Mouse (Mus musculus): ENCODE measurements around the gene Efna2. TPM values are rescaled to one million over a fixed set of nuclear protein-coding genes. Genes with fewer than 3 reads are reported as not detected.

The Efna2 gene
- polyA plus RNA-seq, 1 experiment from 2014 or later = 0.53 TPM

- Histone ChIP-seq H3K4me1 (ENCODE audit: control insufficient read depth, low read depth, low read length) (peaks cover 83% of the 10 kb centered on the region), H3K4me2 (ENCODE audit: low read depth, low read length) (peak overlapping the region; percentile 98), H3K36me3 (ENCODE audit: control insufficient read depth, insufficient read depth) (peaks cover 48% of the 10 kb centered on the region), H3K27me3 (ENCODE audit: control insufficient read depth, insufficient read depth, low read depth, low read length) (no peaks in the 10 kb centered on the region), H3K9me3 (replicated peaks; ENCODE audit: control insufficient read depth, low read length) (no peaks in the 10 kb centered on the region), H3K27ac (ENCODE audit: low read length) (peak overlapping the region; percentile 99), H3K9ac (ENCODE audit: low read depth, low read length) (peak overlapping the region; percentile 88), H3K4me3 (ENCODE audit: low read depth, low read length) (peak overlapping the region; percentile 93)
- no peak for ATAC-seq (ENCODE audit: low read depth)
- WGBS (ENCODE audit: insufficient replicate concordance) = 39% methylated on average over 14 of the region's 15 CpGs
Measured at GRCm38 (mm10) chr10:80152071-80152872, 27.0 kb upstream of the Efna2 start.

- Histone ChIP-seq H3K4me2 (ENCODE audit: low read depth, low read length) (peak overlapping the region; percentile 98), H3K9me3 (replicated peaks; ENCODE audit: control insufficient read depth, low read length) (no peaks in the 10 kb centered on the region), H3K27me3 (ENCODE audit: control insufficient read depth, insufficient read depth, low read depth, low read length) (no peaks in the 10 kb centered on the region), H3K36me3 (ENCODE audit: control insufficient read depth, insufficient read depth) (peaks cover 51% of the 10 kb centered on the region), H3K27ac (ENCODE audit: low read length) (peak overlapping the region; percentile 99), H3K4me3 (ENCODE audit: low read depth, low read length) (peak overlapping the region; percentile 93), H3K9ac (ENCODE audit: low read depth, low read length) (peak overlapping the region; percentile 88; the same call in 1 of the 2 replicates), H3K4me1 (ENCODE audit: control insufficient read depth, low read depth, low read length) (peaks cover 83% of the 10 kb centered on the region)
- WGBS (ENCODE audit: insufficient replicate concordance) = 49% methylated on average over 3 of the region's 3 CpGs
- ATAC-seq (ENCODE audit: low read depth) = no peak
Measured at GRCm38 (mm10) chr10:80152873-80153260, 26.4 kb upstream of the Efna2 start.

- Histone ChIP-seq H3K4me2 (ENCODE audit: low read depth, low read length) (peak overlapping the region; percentile 98; the same call in 1 of the 2 replicates), H3K9ac (ENCODE audit: low read depth, low read length) (peak overlapping the region; percentile 26; the same call in 1 of the 2 replicates), H3K36me3 (ENCODE audit: control insufficient read depth, insufficient read depth) (peaks cover 51% of the 10 kb centered on the region), H3K4me1 (ENCODE audit: control insufficient read depth, low read depth, low read length) (peaks cover 86% of the 10 kb centered on the region), H3K27ac (ENCODE audit: low read length) (peak overlapping the region; percentile 99), H3K27me3 (ENCODE audit: control insufficient read depth, insufficient read depth, low read depth, low read length) (no peaks in the 10 kb centered on the region), H3K4me3 (ENCODE audit: low read depth, low read length) (peak overlapping the region; percentile 16; the same call in 1 of the 2 replicates), H3K9me3 (replicated peaks; ENCODE audit: control insufficient read depth, low read length) (no peaks in the 10 kb centered on the region)
- WGBS (ENCODE audit: insufficient replicate concordance) = 86% methylated on average over 19 of the region's 19 CpGs
- no peak for ATAC-seq (ENCODE audit: low read depth)
Measured at GRCm38 (mm10) chr10:80153713-80154112, 25.6 kb upstream of the Efna2 start.

- Histone ChIP-seq H3K27ac (ENCODE audit: low read length) (no peak overlapping the region), H3K36me3 (ENCODE audit: control insufficient read depth, insufficient read depth) (peaks cover 51% of the 10 kb centered on the region), H3K27me3 (ENCODE audit: control insufficient read depth, insufficient read depth, low read depth, low read length) (no peaks in the 10 kb centered on the region), H3K4me3 (ENCODE audit: low read depth, low read length) (no peak overlapping the region), H3K4me2 (ENCODE audit: low read depth, low read length) (no peak overlapping the region), H3K9me3 (replicated peaks; ENCODE audit: control insufficient read depth, low read length) (no peaks in the 10 kb centered on the region), H3K9ac (ENCODE audit: low read depth, low read length) (no peak overlapping the region), H3K4me1 (ENCODE audit: control insufficient read depth, low read depth, low read length) (peaks cover 92% of the 10 kb centered on the region)
- WGBS (ENCODE audit: insufficient replicate concordance) = 81% methylated on average over 7 of the region's 7 CpGs
- ATAC-seq (ENCODE audit: low read depth) = no peak
Measured at GRCm38 (mm10) chr10:80154384-80154783, 24.9 kb upstream of the Efna2 start.

- Histone ChIP-seq H3K4me2 (ENCODE audit: low read depth, low read length) (no peak overlapping the region), H3K9ac (ENCODE audit: low read depth, low read length) (no peak overlapping the region), H3K36me3 (ENCODE audit: control insufficient read depth, insufficient read depth) (peaks cover 51% of the 10 kb centered on the region), H3K4me1 (ENCODE audit: control insufficient read depth, low read depth, low read length) (peaks cover 93% of the 10 kb centered on the region), H3K27me3 (ENCODE audit: control insufficient read depth, insufficient read depth, low read depth, low read length) (no peaks in the 10 kb centered on the region), H3K27ac (ENCODE audit: low read length) (no peak overlapping the region), H3K4me3 (ENCODE audit: low read depth, low read length) (no peak overlapping the region), H3K9me3 (replicated peaks; ENCODE audit: control insufficient read depth, low read length) (no peaks in the 10 kb centered on the region)
- 79% methylated on average over 1 of the region's 1 CpGs for WGBS (ENCODE audit: insufficient replicate concordance)
- no peak for ATAC-seq (ENCODE audit: low read depth)
Measured at GRCm38 (mm10) chr10:80155277-80155676, 24.0 kb upstream of the Efna2 start.

GRCm38 (mm10) chr10:80156002-80156751 lies 23.1 kb upstream of the Efna2 start:
- H3K27me3 ChIP-seq (ENCODE audit: control insufficient read depth, insufficient read depth, low read depth, low read length) = no peaks in the 10 kb centered on the region
- ATAC-seq (ENCODE audit: low read depth) = no peak
- H3K9me3 ChIP-seq (replicated peaks; ENCODE audit: control insufficient read depth, low read length) = no peaks in the 10 kb centered on the region
- H3K36me3 ChIP-seq (ENCODE audit: control insufficient read depth, insufficient read depth) = peaks cover 51% of the 10 kb centered on the region
- WGBS (ENCODE audit: insufficient replicate concordance) = 78% methylated on average over 29 of the region's 29 CpGs
- H3K4me3 ChIP-seq (ENCODE audit: low read depth, low read length) = no peak overlapping the region
- H3K4me1 ChIP-seq (ENCODE audit: control insufficient read depth, low read depth, low read length) = peaks cover 93% of the 10 kb centered on the region
- H3K27ac ChIP-seq (ENCODE audit: low read length) = 0 out of 2 replicates have a peak overlapping the region, but pooled peaks have one; percentile 10
- H3K4me2 ChIP-seq (ENCODE audit: low read depth, low read length) = no peak overlapping the region
- H3K9ac ChIP-seq (ENCODE audit: low read depth, low read length) = no peak overlapping the region

- Histone ChIP-seq H3K4me2 (ENCODE audit: low read depth, low read length) (no peak overlapping the region), H3K27me3 (ENCODE audit: control insufficient read depth, insufficient read depth, low read depth, low read length) (no peaks in the 10 kb centered on the region), H3K27ac (ENCODE audit: low read length) (no peak overlapping the region), H3K4me1 (ENCODE audit: control insufficient read depth, low read depth, low read length) (peaks cover 93% of the 10 kb centered on the region), H3K4me3 (ENCODE audit: low read depth, low read length) (no peak overlapping the region), H3K9ac (ENCODE audit: low read depth, low read length) (no peak overlapping the region), H3K9me3 (replicated peaks; ENCODE audit: control insufficient read depth, low read length) (no peaks in the 10 kb centered on the region), H3K36me3 (ENCODE audit: control insufficient read depth, insufficient read depth) (peaks cover 47% of the 10 kb centered on the region)
- WGBS (ENCODE audit: insufficient replicate concordance) = 86% methylated on average over 7 of the region's 7 CpGs
- ATAC-seq (ENCODE audit: low read depth) = no peak
Measured at GRCm38 (mm10) chr10:80156752-80157053, 22.6 kb upstream of the Efna2 start.

- Histone ChIP-seq H3K4me1 (ENCODE audit: control insufficient read depth, low read depth, low read length) (peaks cover 93% of the 10 kb centered on the region), H3K27me3 (ENCODE audit: control insufficient read depth, insufficient read depth, low read depth, low read length) (no peaks in the 10 kb centered on the region), H3K9ac (ENCODE audit: low read depth, low read length) (no peak overlapping the region), H3K9me3 (replicated peaks; ENCODE audit: control insufficient read depth, low read length) (no peaks in the 10 kb centered on the region), H3K27ac (ENCODE audit: low read length) (no peak overlapping the region), H3K4me3 (ENCODE audit: low read depth, low read length) (no peak overlapping the region), H3K4me2 (ENCODE audit: low read depth, low read length) (no peak overlapping the region), H3K36me3 (ENCODE audit: control insufficient read depth, insufficient read depth) (peaks cover 43% of the 10 kb centered on the region)
- ATAC-seq (ENCODE audit: low read depth) = no peak
- 73% methylated on average over 15 of the region's 15 CpGs for WGBS (ENCODE audit: insufficient replicate concordance)
Measured at GRCm38 (mm10) chr10:80157141-80157929, 21.9 kb upstream of the Efna2 start.

All from liver, embryonic 16.5 days (tissue).